Mouse (Mus musculus): ENCODE data around the gene Dapk3. TPM values are rescaled to one million over a fixed set of nuclear protein-coding genes. Genes with fewer than 3 reads are reported as not detected.
"Not testable (repeated sequence)": the region's sequence is repeated elsewhere in the genome, so short reads cannot be mapped to it uniquely, and the experiment has no call there.

Dapk3 gene
- total RNA-seq, 2 experiments from 2014 or later, result 65.6 to 77.8 TPM

DNA sequence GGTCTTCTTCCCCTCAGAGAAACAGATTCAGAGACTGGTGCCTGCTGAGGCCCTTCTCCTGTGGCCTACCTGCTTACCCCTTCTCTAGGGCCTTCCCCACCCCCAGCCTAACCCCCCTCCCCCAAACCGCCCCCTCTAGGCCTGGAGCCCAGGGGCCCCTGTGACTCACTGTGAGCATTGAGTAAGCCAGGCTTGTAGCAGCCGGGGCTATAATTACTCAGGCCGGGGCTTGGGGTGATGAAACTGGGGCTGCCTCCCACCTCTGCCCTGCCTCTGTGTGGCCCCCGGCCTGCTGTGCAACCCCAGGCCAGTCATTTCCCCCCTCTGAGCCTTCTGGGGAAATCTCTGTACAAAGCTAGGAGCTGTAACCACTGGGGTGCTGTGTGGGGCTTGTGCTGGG is 36.5 kb upstream of the Dapk3 start:
- no peak for DNase-seq

DNA sequence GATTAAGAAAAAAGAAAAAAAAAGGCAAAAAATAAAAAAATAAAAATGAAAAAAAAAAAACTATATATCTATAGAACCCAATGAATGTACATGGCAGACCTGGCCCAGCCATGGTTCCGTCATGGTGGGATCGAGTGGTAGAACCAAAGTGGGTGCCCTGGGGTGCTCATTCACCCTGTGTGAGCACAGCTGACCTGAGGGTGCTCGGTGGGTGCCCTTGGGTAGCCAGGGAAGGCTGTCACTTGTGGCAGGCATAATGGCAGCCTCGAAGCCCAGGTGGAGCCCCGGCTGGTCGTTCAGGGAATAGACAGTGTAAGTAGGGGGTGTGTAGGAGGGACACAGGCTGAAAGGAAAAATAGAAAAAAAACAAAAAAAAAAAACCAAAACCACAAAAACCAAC is 31.5 kb upstream of the Dapk3 start:
- no peak for DNase-seq

DNA sequence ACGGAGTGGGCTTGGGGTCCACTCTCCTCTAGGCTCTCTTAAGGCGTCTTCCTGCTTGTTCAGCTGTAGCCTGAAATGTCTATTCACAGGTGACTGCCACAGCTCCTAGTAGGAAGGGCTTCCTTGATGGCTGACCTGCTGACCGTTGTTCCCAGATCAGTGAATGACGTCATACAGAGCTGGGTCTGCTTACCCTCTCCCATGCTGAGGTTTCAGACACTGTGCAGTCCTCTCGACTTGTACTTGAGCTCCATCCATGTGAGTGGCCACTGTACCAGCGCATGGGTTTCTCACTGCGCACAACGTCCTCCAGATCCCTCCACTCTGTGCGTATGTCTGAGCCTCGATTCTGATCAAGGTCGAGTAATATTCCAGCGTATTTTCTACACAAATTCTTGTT is 30.2 kb upstream of the Dapk3 start:
- no peak for DNase-seq

DNA sequence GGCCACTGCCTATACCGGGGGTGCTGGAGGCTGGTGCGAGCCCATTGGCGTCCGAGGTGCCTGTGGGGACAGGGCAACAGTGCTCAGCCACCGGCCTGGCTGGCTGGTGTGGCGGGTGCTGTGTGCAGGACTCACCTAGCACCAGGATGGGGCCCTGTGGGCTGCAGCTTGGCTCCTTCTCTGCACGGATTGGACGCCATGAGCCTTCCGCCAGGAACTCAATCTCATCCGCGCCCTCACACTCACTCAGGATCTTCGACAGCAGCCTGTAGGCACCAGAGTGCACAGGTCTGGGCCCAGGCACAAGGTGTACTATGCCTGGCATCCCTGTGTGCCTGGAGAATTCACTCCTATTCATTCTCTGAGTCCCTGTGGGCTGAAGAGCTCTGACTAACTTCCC is 28.5 kb upstream of the Dapk3 start:
- DNase-seq, result no peak

DNA sequence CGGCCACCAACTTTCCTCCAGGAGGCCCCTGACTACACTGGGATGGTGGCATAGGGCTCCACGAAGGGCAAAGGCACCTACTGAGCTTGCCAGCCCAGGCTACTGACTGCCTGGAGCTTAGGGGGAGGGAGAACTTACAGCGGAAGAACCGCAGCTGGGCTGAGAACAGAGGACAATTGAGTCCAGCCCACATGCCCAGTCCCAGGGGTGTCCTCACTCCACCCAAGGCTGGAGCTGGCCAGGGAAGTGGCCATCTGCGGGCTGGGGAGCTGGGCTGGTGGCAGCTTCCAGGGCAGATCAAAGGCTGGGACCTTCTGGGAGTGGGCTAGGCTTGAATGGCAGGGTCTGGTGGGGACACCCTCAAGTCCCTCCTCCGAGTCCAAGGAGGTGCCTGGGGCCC is 28.1 kb upstream of the Dapk3 start:
- no peak for DNase-seq

DNA sequence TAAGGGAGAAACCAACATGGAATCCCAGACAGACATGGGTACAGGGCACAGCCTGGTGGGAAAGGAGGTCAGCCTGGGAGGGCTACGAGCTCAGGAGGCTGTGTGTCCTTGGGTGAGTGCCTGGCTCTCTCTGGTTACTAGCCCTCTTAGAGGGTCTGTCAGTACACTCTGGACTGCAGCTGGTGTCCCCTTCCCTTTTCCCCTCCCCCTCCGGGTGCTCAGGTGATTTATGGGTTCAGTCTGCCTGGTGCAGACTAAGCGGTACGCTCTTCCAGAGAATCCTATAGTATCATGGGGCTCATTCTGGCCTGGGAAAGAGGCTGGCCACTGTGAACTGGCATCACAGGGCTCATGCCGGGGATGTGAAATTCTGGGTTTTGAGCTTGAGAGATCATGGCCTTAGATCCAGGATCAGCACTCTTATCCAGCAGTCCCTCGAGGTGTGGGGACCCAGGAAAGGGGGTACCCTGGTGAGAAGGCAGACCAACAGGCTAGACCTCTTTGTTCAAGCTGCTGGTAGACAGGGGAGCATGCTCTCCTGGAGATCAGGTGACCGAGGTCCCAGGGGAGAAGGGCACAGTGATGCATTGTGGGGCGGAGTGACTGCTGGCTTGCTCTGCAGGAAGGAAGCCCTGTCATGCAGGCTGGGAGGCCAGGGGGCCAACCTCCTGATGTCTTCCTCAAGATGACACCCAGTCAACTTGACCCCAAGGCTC is 21.0 kb upstream of the Dapk3 start:
- DNase-seq, result no peak

DNA sequence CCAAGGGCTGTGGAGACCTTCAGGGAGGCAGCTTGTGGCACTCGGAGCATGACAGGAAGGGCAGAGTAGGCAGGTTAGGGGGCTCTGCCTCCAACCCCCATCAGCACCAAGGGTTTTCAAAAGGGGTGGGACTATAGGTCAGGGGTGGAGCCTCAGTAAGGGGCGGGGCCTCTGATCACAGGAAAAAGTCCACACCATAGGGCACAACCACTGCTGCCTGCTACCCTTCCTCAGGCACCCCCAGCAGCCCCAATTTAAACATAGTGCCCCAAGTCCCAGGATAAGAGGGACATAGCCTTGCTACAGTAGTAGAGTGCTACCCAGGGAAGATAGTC is 20.5 kb upstream of the Dapk3 start:
- no peak for DNase-seq

DNA sequence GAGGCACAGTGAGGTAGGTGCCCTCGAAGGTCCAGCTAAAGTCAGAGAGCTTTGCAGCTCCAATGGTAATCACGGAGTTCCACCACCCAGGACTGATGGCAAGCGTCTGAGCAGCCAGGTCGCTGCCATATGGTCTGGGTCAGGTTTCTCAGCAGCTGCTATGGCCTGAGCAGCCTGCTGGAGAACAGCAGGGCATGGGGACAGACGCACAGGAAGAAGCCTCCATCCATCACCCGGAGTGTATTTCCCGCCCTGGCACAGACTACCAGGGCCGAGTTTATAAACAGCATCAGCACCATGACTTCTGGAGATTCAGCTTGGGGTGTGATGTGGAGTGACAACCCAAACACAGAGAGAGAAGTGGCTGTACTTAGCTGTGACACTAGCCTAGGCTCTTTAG is 17.7 kb upstream of the Dapk3 start:
- DNase-seq, result no peak

DNA sequence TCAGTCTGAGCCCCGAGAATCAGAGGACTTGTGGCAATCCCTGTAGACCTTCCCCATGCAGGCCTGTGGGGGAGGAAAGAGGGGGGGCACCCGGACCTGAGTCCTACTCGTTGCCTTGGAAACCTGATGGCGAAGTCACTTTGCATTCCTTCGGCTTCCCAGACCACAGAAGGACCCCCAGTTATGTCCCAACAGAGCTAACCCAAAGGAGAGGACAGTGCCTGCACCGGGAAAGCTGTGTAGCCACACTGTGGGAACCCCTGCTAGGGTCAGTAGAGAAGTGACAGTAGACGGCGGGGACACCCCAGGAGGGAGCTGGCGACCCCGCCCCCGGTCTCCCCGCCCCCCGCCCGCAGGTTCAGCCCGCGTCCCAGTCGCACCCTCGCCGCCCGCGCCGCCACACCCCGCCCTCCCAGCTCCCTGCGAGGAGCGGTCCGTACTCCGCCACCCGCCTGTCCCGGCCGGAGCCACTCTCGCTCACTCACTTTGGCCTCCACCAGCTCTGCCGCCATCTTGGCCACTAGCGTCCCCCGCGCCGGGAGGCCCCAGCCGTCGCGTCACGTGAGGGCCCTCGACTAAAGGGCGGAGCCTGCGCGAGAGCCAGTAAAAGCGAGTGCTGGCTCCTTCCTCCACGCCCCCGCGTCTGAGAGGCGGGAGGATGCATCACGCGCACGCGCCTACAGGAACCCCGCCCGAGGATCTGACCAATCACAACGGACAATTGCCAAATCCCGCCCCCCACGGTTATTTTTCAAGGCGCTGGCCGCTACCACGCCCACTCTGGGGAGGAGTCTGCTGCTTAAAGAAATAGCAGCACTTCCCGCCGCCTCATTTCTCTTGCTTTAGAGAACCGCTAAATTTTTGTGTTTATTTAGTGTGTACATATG is 15.4 kb upstream of the Dapk3 start, which contains the start of gene Pias4:
Gene Pias4, minus strand, starts transcription at position 724 of the 887 bp plus-strand sequence.
- peak; percentile 100 for DNase-seq

DNA sequence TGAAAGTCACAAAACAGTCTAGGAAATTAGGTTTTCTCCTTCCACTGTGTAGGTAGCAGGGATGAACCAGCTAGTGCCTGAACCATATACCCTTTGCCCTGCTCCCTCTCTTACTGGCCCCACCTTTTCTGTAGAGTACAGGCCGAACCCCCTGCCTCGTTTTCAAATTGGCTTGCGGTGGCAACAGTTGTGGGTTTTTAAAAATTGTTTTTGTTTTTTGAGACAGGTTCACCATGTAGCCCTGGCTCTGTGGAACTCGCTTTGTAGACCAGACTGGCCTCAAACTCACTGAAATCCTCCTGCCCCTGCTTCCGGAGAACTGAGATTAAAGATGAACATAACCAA is 14.7 kb upstream of the Dapk3 start:
- no peak for DNase-seq

DNA sequence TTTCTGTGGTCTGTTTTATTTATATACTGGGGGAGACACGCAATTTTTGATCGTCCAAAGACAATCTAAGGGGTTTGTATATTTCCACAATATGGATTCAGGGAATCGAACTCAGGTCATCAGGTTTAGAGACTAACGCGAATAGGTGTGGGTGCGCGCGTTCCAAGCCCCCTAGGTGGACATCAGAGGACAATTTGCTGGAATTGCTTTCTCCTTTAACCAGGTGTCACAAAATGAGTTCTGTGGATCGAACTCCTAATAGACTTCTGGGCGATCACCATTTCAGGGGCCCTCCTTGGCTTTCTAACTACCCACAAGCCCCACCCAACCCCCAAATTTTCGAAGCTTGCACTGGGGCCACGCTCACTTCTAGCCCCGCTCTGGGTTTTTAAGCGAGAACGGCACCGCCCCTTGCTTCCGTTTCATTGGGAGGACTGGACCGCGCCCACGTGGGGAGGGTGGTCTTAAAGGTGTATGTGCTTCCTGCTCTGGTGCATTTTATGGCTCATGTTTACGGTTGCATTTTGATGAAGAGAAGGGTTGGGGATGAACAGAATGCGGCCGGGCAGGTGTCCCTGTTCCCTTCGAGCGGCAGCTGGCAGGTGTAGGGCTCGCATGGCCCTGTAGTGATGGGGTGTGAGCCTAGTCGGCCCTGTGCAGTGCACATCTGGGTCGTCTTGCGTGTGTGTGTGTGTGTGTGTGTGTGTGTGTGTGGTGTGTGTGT is 14.1 kb upstream of the Dapk3 start:
- peak; percentile 72 to 74 for DNase-seq

DNA sequence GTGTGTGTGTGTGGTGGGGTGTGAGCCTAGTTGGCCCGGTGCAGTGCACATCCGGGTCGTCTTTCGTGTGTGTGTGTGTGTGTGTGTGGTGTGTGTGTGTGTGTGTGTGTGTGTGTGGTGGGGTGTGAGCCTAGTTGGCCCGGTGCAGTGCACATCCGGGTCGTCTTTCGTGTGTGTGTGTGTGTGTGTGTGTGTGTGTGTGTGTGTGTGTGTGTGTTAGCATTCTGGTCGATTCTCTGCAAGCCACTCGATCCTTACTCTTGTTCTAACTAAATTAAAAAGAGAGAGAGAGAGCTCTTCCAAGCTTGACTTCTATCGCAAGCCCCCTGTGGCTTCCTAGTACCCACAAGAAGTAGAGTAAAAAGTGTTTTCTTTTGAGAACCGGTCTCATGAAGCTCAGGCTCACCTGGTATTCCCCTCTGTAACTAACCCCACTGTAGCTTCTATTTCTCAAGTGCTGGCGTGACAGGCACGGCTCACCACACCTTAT is 13.3 kb upstream of the Dapk3 start:
- not testable (repeated sequence) for DNase-seq

DNA sequence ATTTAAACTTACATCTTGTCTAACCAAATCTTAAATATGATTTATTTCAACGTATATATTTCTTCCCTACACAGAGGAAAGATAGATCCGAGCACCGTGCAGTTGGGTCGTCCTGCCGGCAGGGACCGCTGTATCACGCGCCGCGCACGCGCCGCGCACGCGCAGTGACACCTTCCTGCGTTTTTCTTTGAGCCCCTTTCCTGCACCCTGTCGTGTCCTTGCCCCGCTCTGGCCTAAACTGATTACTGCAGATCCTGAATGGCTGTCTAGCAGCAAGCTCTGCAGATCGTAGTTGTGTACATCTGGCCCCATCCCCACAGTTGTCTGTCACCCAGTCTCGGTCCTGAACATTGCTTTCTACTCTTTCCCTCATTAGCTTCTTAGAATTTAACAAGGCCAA is 9.7 kb upstream of the Dapk3 start:
- DNase-seq, result peak; percentile 79 to 82

DNA sequence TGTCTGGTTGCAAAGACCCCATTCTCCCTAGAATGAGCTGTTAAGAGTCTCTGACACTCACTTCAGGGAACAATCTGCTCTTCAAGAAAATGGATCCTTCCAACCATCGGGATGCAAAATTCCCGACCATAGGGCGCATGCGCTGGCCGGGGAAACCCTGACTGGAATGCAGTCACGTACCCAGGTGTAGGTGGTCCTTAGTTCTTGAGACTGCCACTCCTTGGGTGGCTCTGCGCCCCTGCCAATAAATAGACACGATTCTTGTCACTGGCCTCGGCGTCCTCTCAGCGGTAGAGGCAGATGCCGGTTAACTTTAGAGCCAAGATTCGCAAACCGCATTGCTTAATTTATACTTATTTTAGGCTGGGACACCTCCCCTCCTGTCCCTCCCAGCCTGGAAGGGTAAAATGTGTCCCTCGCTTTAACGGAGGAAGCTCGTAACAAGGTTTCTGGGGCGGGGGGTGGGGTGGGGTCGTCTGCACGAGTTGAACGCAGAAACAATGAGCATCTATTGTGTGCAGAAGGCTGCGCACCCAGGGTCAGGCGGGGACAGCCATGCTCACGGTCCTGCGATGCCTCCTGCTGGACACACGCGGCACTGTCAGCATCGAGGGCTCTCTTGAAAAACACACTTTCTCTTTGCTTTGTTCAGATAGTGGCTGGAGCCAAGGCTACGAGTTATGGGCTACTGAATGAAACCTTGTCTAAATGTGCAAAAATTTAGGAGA is 8.0 kb upstream of the Dapk3 start:
- DNase-seq, result peak; percentile 86

DNA sequence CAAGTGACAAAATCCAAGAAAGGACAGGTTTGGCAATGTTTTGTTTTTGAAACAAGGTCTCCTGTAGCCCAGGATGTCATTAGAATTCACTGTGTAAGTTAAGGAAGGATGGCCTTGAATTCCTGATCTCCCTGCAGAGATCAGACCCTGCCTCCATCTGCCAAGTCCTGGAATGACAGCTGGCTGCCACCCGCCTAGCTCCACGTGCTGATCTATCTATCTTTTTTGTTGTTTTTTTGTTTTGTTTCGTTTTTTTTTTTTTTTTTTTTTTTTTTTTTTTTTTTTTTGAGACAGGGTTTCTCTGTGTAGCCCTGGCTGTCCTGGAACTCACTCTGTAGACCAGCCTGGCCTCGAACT is 7.5 kb upstream of the Dapk3 start:
- not testable (repeated sequence) for DNase-seq

DNA sequence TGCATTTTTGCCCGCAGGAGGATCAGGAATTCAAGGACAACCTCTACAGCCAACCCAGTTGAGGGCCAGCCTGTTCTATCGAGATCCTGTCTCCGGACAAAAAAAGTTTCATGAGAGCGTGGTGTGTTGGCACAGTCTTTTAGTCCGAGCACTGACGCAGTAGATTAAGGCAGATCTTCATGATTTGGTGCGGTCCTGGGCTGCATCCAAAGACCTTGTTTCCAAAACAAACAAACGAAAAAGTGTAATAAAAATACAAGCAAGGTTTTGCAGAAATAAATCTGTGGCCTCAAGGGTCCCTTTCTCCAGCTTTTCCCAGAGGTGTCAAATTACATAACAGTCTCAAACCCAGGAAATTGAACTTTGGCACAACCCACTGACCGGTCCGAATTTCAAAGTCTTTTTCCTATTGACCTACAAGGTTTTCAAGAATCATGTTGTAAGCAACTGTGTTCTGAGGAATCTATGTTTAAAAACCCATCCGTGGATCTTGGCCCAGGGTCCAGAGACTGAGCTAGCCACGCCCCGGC is 6.8 kb upstream of the Dapk3 start:
- no peak for DNase-seq

DNA sequence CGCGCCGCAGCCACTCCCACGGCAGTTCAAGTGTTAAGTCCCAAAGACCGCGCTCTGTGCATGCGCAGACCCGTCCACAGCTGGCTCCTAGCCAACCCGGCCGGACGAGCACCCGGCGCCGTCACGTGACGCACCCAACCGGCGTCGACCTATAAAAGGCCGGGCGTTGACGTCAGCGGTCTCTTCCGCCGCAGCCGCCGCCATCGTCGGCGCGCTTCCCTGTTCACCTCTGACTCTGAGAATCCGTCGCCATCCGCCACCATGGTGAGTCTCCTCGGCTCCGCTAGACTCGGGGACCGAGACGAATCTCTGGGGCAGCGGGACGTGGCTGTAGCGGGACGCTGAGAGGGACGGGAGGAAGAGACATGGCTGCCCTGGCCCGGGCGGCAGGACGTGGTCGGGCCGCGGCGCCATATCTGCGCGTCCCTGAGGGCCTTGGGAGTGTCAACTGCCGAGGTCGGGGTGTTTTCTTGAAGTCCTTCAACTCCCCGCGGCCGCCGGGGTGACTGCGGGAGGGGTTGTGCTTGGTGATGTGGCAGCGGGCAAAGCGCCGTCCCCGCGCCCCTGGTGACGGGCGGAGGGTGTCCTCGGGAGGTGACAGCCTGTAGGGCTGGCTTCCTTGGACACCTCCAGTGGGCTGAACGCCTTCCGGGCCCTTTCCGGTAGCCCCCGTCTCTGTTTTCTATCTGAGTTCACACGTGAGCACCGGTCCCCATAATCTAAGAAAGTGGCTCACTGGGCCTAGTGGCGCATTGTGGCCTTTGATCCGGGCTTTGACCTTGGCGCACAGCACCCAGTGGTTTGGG is 6.1 kb upstream of the Dapk3 start, which contains the start of gene Eef2:
Gene Eef2, plus strand, starts transcription at position 166 of the 806 bp plus-strand sequence.
- DNase-seq, result peak; percentile 96 to 97

DNA sequence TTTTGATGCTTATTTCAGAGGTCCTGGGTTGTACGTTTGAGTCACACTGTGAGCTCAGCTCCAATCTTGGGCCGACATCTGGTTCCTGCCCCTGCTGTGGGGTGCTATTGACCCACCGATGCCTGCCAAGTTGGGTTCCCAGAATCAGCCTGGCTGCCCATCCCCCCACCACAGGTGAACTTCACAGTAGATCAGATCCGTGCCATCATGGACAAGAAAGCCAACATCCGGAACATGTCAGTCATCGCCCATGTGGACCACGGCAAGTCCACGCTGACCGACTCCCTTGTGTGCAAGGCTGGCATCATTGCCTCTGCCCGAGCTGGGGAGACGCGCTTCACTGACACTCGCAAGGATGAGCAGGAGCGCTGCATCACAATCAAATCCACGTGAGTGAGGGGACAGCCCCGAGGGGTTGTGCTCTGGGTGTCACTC is 5.3 kb upstream of the Dapk3 start:
- DNase-seq, result no peak

DNA sequence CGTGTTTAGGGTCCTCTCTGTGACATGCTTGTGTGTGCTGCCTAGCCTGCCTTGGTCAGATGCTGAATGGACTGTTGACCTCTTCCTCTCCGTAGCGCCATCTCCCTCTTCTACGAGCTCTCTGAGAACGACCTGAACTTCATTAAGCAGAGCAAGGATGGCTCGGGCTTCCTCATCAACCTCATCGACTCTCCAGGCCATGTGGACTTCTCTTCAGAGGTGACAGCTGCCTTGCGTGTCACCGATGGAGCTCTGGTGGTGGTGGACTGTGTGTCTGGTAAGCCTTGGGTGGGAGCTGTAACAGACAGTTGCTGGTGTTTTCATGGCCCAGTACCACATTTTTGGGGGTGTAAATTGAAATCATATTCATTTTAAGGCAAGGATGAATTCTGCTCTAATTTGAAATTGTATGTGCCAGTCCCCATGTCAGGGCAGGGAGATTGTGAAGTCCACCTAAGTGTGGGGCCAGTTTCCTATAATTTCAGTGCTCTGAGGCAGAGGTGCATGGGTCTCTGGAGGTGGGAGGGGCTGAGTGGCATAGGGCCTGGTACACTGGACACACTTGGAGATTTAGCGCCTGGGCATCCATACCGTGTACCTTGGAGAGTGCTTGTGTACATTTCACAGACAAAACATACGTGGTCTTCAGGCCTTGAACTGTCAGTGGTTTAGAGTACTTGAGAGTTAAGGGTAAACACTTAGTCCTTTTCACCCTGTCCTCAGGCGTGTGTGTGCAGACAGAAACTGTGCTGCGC is 4.7 kb upstream of the Dapk3 start:
- DNase-seq, result no peak

DNA sequence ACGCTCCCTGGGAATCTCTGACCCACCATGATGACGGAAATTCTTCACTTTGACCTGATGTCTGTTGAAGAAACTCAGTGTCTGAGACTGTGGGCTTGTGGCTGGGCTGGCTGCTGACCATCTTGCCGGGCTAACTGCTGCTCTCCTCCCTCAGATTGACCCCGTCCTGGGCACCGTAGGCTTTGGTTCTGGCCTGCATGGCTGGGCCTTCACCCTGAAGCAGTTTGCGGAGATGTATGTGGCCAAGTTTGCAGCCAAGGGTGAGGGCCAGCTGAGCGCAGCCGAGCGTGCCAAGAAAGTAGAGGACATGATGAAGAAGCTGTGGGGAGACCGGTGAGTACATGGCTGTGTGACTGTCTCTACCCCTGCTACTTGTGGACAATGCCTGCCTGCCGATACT is 3.9 kb upstream of the Dapk3 start:
- DNase-seq, result no peak

Measured in layer of hippocampus, postnatal 36 days (tissue).